ENCODE assay signal across 8 mouse cellular contexts in genomic region chr11:35121611-35121959, GRCm38 (mm10). TPM values are rescaled to one million over a fixed set of nuclear protein-coding genes. Genes with fewer than 3 reads are reported as not detected.
DNase-seq lines count a peak whose midpoint lies in the region; ATAC-seq and TF ChIP-seq lines count a peak whose summit lies in the region.

No protein-coding gene starts in this region.

- no peaks in the 10 kb centered on the region for H3K36me3 ChIP-seq in lung, embryonic 16.5 days (ENCODE audit: control insufficient read depth, insufficient read depth, low read length)
- H3K36me3 ChIP-seq in heart, postnatal 0 days (replicated peaks; ENCODE audit: control insufficient read depth, insufficient read depth, low read length) = no peaks in the 10 kb centered on the region
- no peaks in the 10 kb centered on the region for H3K36me3 ChIP-seq in liver, embryonic 15.5 days (replicated peaks)

- ATAC-seq in lung, embryonic 16.5 days (ENCODE audit: low read depth) = 0 out of 2 replicates have a peak, but pooled peaks have one; percentile 0
- peak; percentile 15; the same call in 1 of the 2 replicates for ATAC-seq in heart, postnatal 0 days (ENCODE audit: insufficient read depth, low read depth)
- no peak for ATAC-seq in liver, embryonic 15.5 days (ENCODE audit: insufficient read depth)

- peaks cover 24% of the 10 kb centered on the region for H3K27me3 ChIP-seq in lung, embryonic 16.5 days (ENCODE audit: control insufficient read depth, insufficient read depth, low read depth, low read length)
- H3K27me3 ChIP-seq in heart, postnatal 0 days (ENCODE audit: control insufficient read depth, insufficient read depth, low read length) = peaks cover 38% of the 10 kb centered on the region
- H3K27me3 ChIP-seq in liver, embryonic 15.5 days = peaks cover 58% of the 10 kb centered on the region

- TF ChIP-seq EP300 in heart, postnatal 0 days (IDR thresholded peaks at IDR 0.05; ENCODE audit: low read depth) = no peak

- under 1% methylated on average over 24 of the region's 27 CpGs for WGBS in lung, embryonic 16.5 days
- 2% methylated on average over 26 of the region's 27 CpGs for WGBS in heart, postnatal 0 days
- WGBS in liver, embryonic 15.5 days (ENCODE audit: insufficient replicate concordance) = 2% methylated on average over 26 of the region's 27 CpGs

- H3K4me3 ChIP-seq in lung, embryonic 16.5 days (ENCODE audit: low read length) = peak overlapping the region; percentile 64
- H3K4me3 ChIP-seq in heart, postnatal 0 days (ENCODE audit: low read depth, low read length) = peak overlapping the region; percentile 69
- H3K4me3 ChIP-seq in liver, embryonic 15.5 days (replicated peaks) = peak overlapping the region; percentile 31

- H3K4me2 ChIP-seq in lung, embryonic 16.5 days (ENCODE audit: low read depth, low read length) = peak overlapping the region; percentile 66
- peak overlapping the region; percentile 94 for H3K4me2 ChIP-seq in heart, postnatal 0 days (ENCODE audit: low read depth, low read length)
- peak overlapping the region; percentile 48 for H3K4me2 ChIP-seq in liver, embryonic 15.5 days

- H3K4me1 ChIP-seq in lung, embryonic 16.5 days (replicated peaks; ENCODE audit: control insufficient read depth, insufficient read depth, low read length) = peaks cover 27% of the 10 kb centered on the region
- no peaks in the 10 kb centered on the region for H3K4me1 ChIP-seq in heart, postnatal 0 days (ENCODE audit: control insufficient read depth, insufficient read depth)
- H3K4me1 ChIP-seq in liver, embryonic 15.5 days (replicated peaks) = no peaks in the 10 kb centered on the region

- no peak for DNase-seq in lung, postnatal 36 days
- peak; percentile 59 for DNase-seq in embryo, embryonic 11 days
- DNase-seq in heart, postnatal 0 days (ENCODE audit: low spot score) = no peak
- no peak for DNase-seq in thymus, postnatal 10 days (ENCODE audit: low spot score in 2 of 2)
- DNase-seq in spleen, postnatal 36 days (ENCODE audit: low spot score in 2 of 2) = no peak
- no peak for DNase-seq in T-cell, adult 2 months (ENCODE audit: low spot score)

- H3K27ac ChIP-seq in lung, embryonic 16.5 days (ENCODE audit: low read length) = peak overlapping the region; percentile 34; the same call in 1 of the 2 replicates
- peak overlapping the region; percentile 38; the same call in 1 of the 2 replicates for H3K27ac ChIP-seq in heart, postnatal 0 days (ENCODE audit: low read depth)
- H3K27ac ChIP-seq in liver, embryonic 15.5 days (replicated peaks) = no peak overlapping the region

- peak overlapping the region; percentile 65 for H3K9ac ChIP-seq in lung, embryonic 16.5 days (ENCODE audit: low read length)
- H3K9ac ChIP-seq in heart, postnatal 0 days (replicated peaks; ENCODE audit: low read depth, low read length) = peak overlapping the region; percentile 46
- H3K9ac ChIP-seq in liver, embryonic 15.5 days = no peak overlapping the region

- TF ChIP-seq CTCF in heart, postnatal 0 days (IDR thresholded peaks at IDR 0.05; ENCODE audit: low read depth) = no peak

- H3K9me3 ChIP-seq in lung, embryonic 16.5 days (ENCODE audit: control insufficient read depth, low read length) = no peaks in the 10 kb centered on the region
- no peaks in the 10 kb centered on the region for H3K9me3 ChIP-seq in heart, postnatal 0 days (replicated peaks; ENCODE audit: control insufficient read depth, low read length)
- H3K9me3 ChIP-seq in liver, embryonic 15.5 days (replicated peaks) = no peaks in the 10 kb centered on the region

RNA-seq across cellular contexts. Expression of gene Slit3, which starts 0.6 kb away (rescaled TPM):
- polyA plus RNA-seq in lung, embryonic 16.5 days (2015; fragmentation: Nextera tagmentation; extraction: Ambion mirVana) = 9.1 and 9.2 TPM in 2 replicates
- total RNA-seq in heart, postnatal 0 days (2014; rRNA removed; ENCODE audit: low replicate concordance) = 22.3 and 23.7 TPM in 2 replicates
- 6.7 and 8.8 TPM in 2 replicates for polyA plus RNA-seq in heart, postnatal 0 days (2015; fragmentation: Nextera tagmentation; extraction: Ambion mirVana)
- 0.20 and 0.55 TPM in 2 replicates for polyA plus RNA-seq in liver, embryonic 15.5 days (2015; fragmentation: Nextera tagmentation; extraction: Ambion mirVana)
